Mouse (Mus musculus): ENCODE measurements around the gene Bcdin3d. TPM values are rescaled to one million over a fixed set of nuclear protein-coding genes. Genes with fewer than 3 reads are reported as not detected.
"Not testable (repeated sequence)": the region's sequence is repeated elsewhere in the genome, so short reads cannot be mapped to it uniquely, and the experiment has no call there.

Gene Bcdin3d
- polyA plus RNA-seq, 1 experiment from 2014 or later: 13.7 TPM

GRCm38 (mm10) chr15:99449131-99449750 lies 25.3 kb downstream of the Bcdin3d start:
- H3K36me3 ChIP-seq (ENCODE audit: control insufficient read depth, insufficient read depth, low read length): no peaks in the 10 kb centered on the region
- peaks cover 41% of the 10 kb centered on the region for H3K4me1 ChIP-seq (replicated peaks; ENCODE audit: control insufficient read depth, insufficient read depth, low read length)
- no peak overlapping the region for H3K4me3 ChIP-seq (ENCODE audit: low read length)
- WGBS: 32% methylated on average over 9 of the region's 9 CpGs
- H3K9me3 ChIP-seq (ENCODE audit: control insufficient read depth, low read length): no peaks in the 10 kb centered on the region
- peak overlapping the region; percentile 16; the same call in 1 of the 2 replicates for H3K9ac ChIP-seq (ENCODE audit: low read length)
- no peaks in the 10 kb centered on the region for H3K27me3 ChIP-seq (ENCODE audit: control insufficient read depth, insufficient read depth, low read depth, low read length)
- peak overlapping the region; percentile 28 for H3K27ac ChIP-seq (ENCODE audit: low read length)
- peak; percentile 67 for ATAC-seq (ENCODE audit: low read depth)
- H3K4me2 ChIP-seq (ENCODE audit: low read depth, low read length): no peak overlapping the region

- ATAC-seq (ENCODE audit: low read depth); H3K9ac ChIP-seq (ENCODE audit: low read length); H3K36me3 ChIP-seq (ENCODE audit: control insufficient read depth, insufficient read depth, low read length); H3K4me2 ChIP-seq (ENCODE audit: low read depth, low read length); H3K9me3 ChIP-seq (ENCODE audit: control insufficient read depth, low read length); H3K4me3 ChIP-seq (ENCODE audit: low read length); H3K27me3 ChIP-seq (ENCODE audit: control insufficient read depth, insufficient read depth, low read depth, low read length); H3K27ac ChIP-seq (ENCODE audit: low read length): not testable (repeated sequence)
- WGBS: 88% methylated on average over 10 of the region's 10 CpGs
- H3K4me1 ChIP-seq (replicated peaks; ENCODE audit: control insufficient read depth, insufficient read depth, low read length): peaks cover 35% of the 10 kb centered on the region
Measured at GRCm38 (mm10) chr15:99446136-99446535, 28.4 kb downstream of the Bcdin3d start.

GRCm38 (mm10) chr15:99445567-99445966 lies 29.0 kb downstream of the Bcdin3d start:
- Histone ChIP-seq H3K27ac (ENCODE audit: low read length) (no peak overlapping the region), H3K9ac (ENCODE audit: low read length) (no peak overlapping the region), H3K27me3 (ENCODE audit: control insufficient read depth, insufficient read depth, low read depth, low read length) (no peaks in the 10 kb centered on the region), H3K4me3 (ENCODE audit: low read length) (no peak overlapping the region), H3K36me3 (ENCODE audit: control insufficient read depth, insufficient read depth, low read length) (no peaks in the 10 kb centered on the region), H3K4me1 (replicated peaks; ENCODE audit: control insufficient read depth, insufficient read depth, low read length) (peaks cover 38% of the 10 kb centered on the region), H3K9me3 (ENCODE audit: control insufficient read depth, low read length) (no peaks in the 10 kb centered on the region), H3K4me2 (ENCODE audit: low read depth, low read length) (no peak overlapping the region)
- ATAC-seq (ENCODE audit: low read depth): no peak
- 58% methylated on average over 6 of the region's 6 CpGs for WGBS

- Histone ChIP-seq H3K4me1 (replicated peaks; ENCODE audit: control insufficient read depth, insufficient read depth, low read length) (peaks cover 36% of the 10 kb centered on the region), H3K36me3 (ENCODE audit: control insufficient read depth, insufficient read depth, low read length) (no peaks in the 10 kb centered on the region), H3K4me2 (ENCODE audit: low read depth, low read length) (no peak overlapping the region), H3K27me3 (ENCODE audit: control insufficient read depth, insufficient read depth, low read depth, low read length) (no peaks in the 10 kb centered on the region), H3K27ac (ENCODE audit: low read length) (no peak overlapping the region), H3K9ac (ENCODE audit: low read length) (no peak overlapping the region), H3K9me3 (ENCODE audit: control insufficient read depth, low read length) (no peaks in the 10 kb centered on the region), H3K4me3 (ENCODE audit: low read length) (no peak overlapping the region)
- WGBS: 54% methylated on average over 7 of the region's 7 CpGs
- no peak for ATAC-seq (ENCODE audit: low read depth)
Measured at GRCm38 (mm10) chr15:99442358-99442757, 32.2 kb downstream of the Bcdin3d start.

- Histone ChIP-seq H3K4me1 (replicated peaks; ENCODE audit: control insufficient read depth, insufficient read depth, low read length) (peaks cover 40% of the 10 kb centered on the region), H3K27ac (ENCODE audit: low read length) (peak overlapping the region; percentile 85), H3K4me3 (ENCODE audit: low read length) (no peak overlapping the region), H3K9ac (ENCODE audit: low read length) (no peak overlapping the region), H3K9me3 (ENCODE audit: control insufficient read depth, low read length) (no peaks in the 10 kb centered on the region), H3K27me3 (ENCODE audit: control insufficient read depth, insufficient read depth, low read depth, low read length) (no peaks in the 10 kb centered on the region), H3K4me2 (ENCODE audit: low read depth, low read length) (no peak overlapping the region), H3K36me3 (ENCODE audit: control insufficient read depth, insufficient read depth, low read length) (no peaks in the 10 kb centered on the region)
- 35% methylated on average over 8 of the region's 8 CpGs for WGBS
- ATAC-seq (ENCODE audit: low read depth): peak; percentile 14; the same call in 1 of the 2 replicates
Measured at GRCm38 (mm10) chr15:99440816-99441457, 33.6 kb downstream of the Bcdin3d start.

- 29% methylated on average over 2 of the region's 2 CpGs for WGBS
- Histone ChIP-seq H3K9me3 (ENCODE audit: control insufficient read depth, low read length) (no peaks in the 10 kb centered on the region), H3K9ac (ENCODE audit: low read length) (peak overlapping the region; percentile 28; the same call in 1 of the 2 replicates), H3K27me3 (ENCODE audit: control insufficient read depth, insufficient read depth, low read depth, low read length) (no peaks in the 10 kb centered on the region), H3K4me2 (ENCODE audit: low read depth, low read length) (no peak overlapping the region), H3K4me1 (replicated peaks; ENCODE audit: control insufficient read depth, insufficient read depth, low read length) (peaks cover 43% of the 10 kb centered on the region), H3K27ac (ENCODE audit: low read length) (peak overlapping the region; percentile 85), H3K36me3 (ENCODE audit: control insufficient read depth, insufficient read depth, low read length) (no peaks in the 10 kb centered on the region), H3K4me3 (ENCODE audit: low read length) (no peak overlapping the region)
- ATAC-seq (ENCODE audit: low read depth): peak; percentile 95
Measured at GRCm38 (mm10) chr15:99440112-99440815, 34.3 kb downstream of the Bcdin3d start.

GRCm38 (mm10) chr15:99438966-99439698 lies 35.4 kb downstream of the Bcdin3d start:
- Histone ChIP-seq H3K27ac (ENCODE audit: low read length) (0 out of 2 replicates have a peak overlapping the region, but pooled peaks have one; percentile 6), H3K4me2 (ENCODE audit: low read depth, low read length) (no peak overlapping the region), H3K4me3 (ENCODE audit: low read length) (no peak overlapping the region), H3K36me3 (ENCODE audit: control insufficient read depth, insufficient read depth, low read length) (no peaks in the 10 kb centered on the region), H3K9me3 (ENCODE audit: control insufficient read depth, low read length) (no peaks in the 10 kb centered on the region), H3K27me3 (ENCODE audit: control insufficient read depth, insufficient read depth, low read depth, low read length) (no peaks in the 10 kb centered on the region), H3K9ac (ENCODE audit: low read length) (no peak overlapping the region), H3K4me1 (replicated peaks; ENCODE audit: control insufficient read depth, insufficient read depth, low read length) (peaks cover 51% of the 10 kb centered on the region)
- ATAC-seq (ENCODE audit: low read depth): no peak
- WGBS: 69% methylated on average over 8 of the region's 8 CpGs

- H3K4me1 ChIP-seq (replicated peaks; ENCODE audit: control insufficient read depth, insufficient read depth, low read length): peaks cover 26% of the 10 kb centered on the region
- H3K9me3 ChIP-seq (ENCODE audit: control insufficient read depth, low read length): no peaks in the 10 kb centered on the region
- WGBS: 57% methylated on average over 10 of the region's 12 CpGs
- no peaks in the 10 kb centered on the region for H3K27me3 ChIP-seq (ENCODE audit: control insufficient read depth, insufficient read depth, low read depth, low read length)
- peaks cover 15% of the 10 kb centered on the region for H3K36me3 ChIP-seq (ENCODE audit: control insufficient read depth, insufficient read depth, low read length)
- ATAC-seq (ENCODE audit: low read depth): no peak
- 0 out of 2 replicates have a peak overlapping the region, but pooled peaks have one; percentile 3 for H3K9ac ChIP-seq (ENCODE audit: low read length)
- H3K27ac ChIP-seq (ENCODE audit: low read length): no peak overlapping the region
- H3K4me3 ChIP-seq (ENCODE audit: low read length): no peak overlapping the region
- H3K4me2 ChIP-seq (ENCODE audit: low read depth, low read length): no peak overlapping the region
Measured at GRCm38 (mm10) chr15:99433913-99434312, 40.6 kb downstream of the Bcdin3d start.

Data from lung, embryonic 16.5 days (tissue).